Mouse (Mus musculus) yolk sac, embryonic 10.5 days (tissue): Measurements from ENCODE around the gene Spink8.
A peak's percentile ranks its signal among the peaks of the same experiment; 100 is the strongest.

Source experiments
- DNase-seq: peaks from one replicate; pipeline ENCODE4 v3.0.0-alpha.2; 2017; ENCODE audit warnings: low spot score

Gene Spink8

DNA sequence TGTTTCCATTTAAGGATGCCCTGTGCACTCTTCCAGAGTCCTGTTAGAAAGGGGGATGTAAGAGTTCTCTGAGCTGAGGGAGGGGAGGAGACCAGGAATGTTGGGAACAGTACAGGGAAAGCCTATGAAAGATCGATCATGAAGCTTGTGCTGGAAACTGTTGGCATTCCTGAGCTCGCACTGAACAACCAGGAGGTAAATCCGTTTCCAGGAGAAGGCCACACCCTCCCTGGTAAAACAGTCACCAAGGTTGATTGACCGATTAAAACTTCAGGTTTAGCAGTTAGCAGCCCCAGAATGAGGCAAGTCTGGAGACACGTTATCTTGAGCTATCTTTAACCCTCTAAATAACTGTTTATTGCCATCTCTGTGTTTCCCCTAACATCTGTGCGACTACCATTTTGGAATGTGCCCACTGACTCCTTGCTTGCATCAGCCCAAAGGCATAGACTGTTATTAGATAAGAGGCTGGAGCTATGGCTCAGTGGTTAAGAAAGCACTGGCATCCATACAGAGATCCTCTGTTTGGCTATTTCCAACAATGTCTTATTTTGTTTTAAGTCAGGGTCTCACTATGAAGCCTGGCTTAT is 59.0 kb downstream of the Spink8 start:
- DNase-seq: peak; percentile 63

- peak; percentile 99 for DNase-seq
Observed at GRCm38 (mm10) chr9:109874797-109875691, 63.0 kb downstream of the Spink8 start, which contains the start of gene Cdc25a. Gene Cdc25a (plus strand): TSS chr9:109875579.

GRCm38 (mm10) chr9:109875695-109876601 is 63.9 kb downstream of the Spink8 start:
- peak; percentile 56 for DNase-seq
